7 mouse cellular contexts compared by ENCODE assay signal in genomic region chr11:60139141-60139733, GRCm38 (mm10). TPM values are rescaled to one million over a fixed set of nuclear protein-coding genes. Genes with fewer than 3 reads are reported as not detected.
DNase-seq lines count a peak whose midpoint lies in the region.

No protein-coding gene starts in this region.

- DNase-seq in urinary bladder, postnatal 36 days (ENCODE audit: low spot score in 2 of 2): peak; percentile 16 to 19
- DNase-seq in urinary bladder, postnatal 10 days (ENCODE audit: low spot score): no peak
- peak; percentile 42 for DNase-seq in embryo, embryonic 11 days
- DNase-seq in heart, postnatal 4 days: peak; percentile 22
- peak; percentile 37 for DNase-seq in left cerebral cortex, postnatal 4 days
- peak; percentile 48 for DNase-seq in neural tube, embryonic 10.5 days (ENCODE audit: extremely low spot score, low spot score)
- peak; percentile 65 for DNase-seq in thymus, postnatal 4 days

- intact Hi-C loops in left cerebral cortex, postnatal 4 days (cut with DNase I): no loop called here

RNA-seq across cellular contexts. Expression of gene Rai1, which starts 34.4 kb away (rescaled TPM):
- total RNA-seq in heart, postnatal 4 days (2021): 10 to 100 TPM; 50.6 to 58.0 TPM
- 10 to 100 TPM; 85.9 to 92.3 TPM for total RNA-seq in left cerebral cortex, postnatal 4 days (2021)
